Mouse (Mus musculus) CH12.LX (cell line): ENCODE measurements around the gene Cdk13. TPM values are rescaled to one million over a fixed set of nuclear protein-coding genes. Genes with fewer than 3 reads are reported as not detected.

Experiments
- DNase-seq: peaks from one replicate; pipeline ENCODE4 v3.0.0-alpha.2; 2013; ENCODE audit errors: extremely low read depth
- H3K27ac ChIP-seq: 2 replicates; pipeline ENCODE4 v1.5.1; 2012; ENCODE audit warnings: low read depth, mild to moderate bottlenecking, control low read depth, moderate library complexity; ENCODE audit not compliant: insufficient read depth
- H3K27me3 ChIP-seq: replicated peaks from 2 replicates; pipeline ENCODE3; 2012; ENCODE audit warnings: inconsistent platforms
- H3K36me3 ChIP-seq, 2 experiments: replicated peaks in 1 of 2; 2 replicates each; pipeline versions ENCODE3 to v1.6.1; 2012; ENCODE audit warnings: inconsistent platforms in 1 of 2, low read length in 1 of 2, mild to moderate bottlenecking in 1 of 2, mixed read lengths in 1 of 2, moderate library complexity in 1 of 2; ENCODE audit not compliant: control insufficient read depth in 1 of 2, insufficient read depth in 1 of 2
- H3K4me1 ChIP-seq, 2 experiments: 2 replicates each; pipeline ENCODE4 v1.6.1; 2012; ENCODE audit warnings: inconsistent platforms in 1 of 2, moderate library complexity in 1 of 2; ENCODE audit not compliant: insufficient read depth in 2 of 2, control insufficient read depth in 1 of 2
- H3K4me2 ChIP-seq: 2 replicates; pipeline ENCODE4 v1.6.1; 2012; ENCODE audit warnings: low read depth, mild to moderate bottlenecking, control low read depth; ENCODE audit not compliant: poor library complexity, insufficient read depth, severe bottlenecking
- H3K4me3 ChIP-seq, 3 experiments: fragments of 150-350 bp in 1 of 3; sonication (generic) in 1 of 3; replicated peaks in 1 of 3; 2 replicates each; pipeline versions ENCODE3 to v1.5.1; 2011 to 2012; ENCODE audit warnings: low read depth in 2 of 3, low read length in 2 of 3, mild to moderate bottlenecking in 2 of 3, moderate library complexity in 2 of 3, control low read depth in 1 of 3, improper control_type of control experiment in 1 of 3, inconsistent platforms in 1 of 3, mixed read lengths in 1 of 3; ENCODE audit not compliant: poor library complexity in 1 of 3
- H3K79me2 ChIP-seq: replicated peaks from 2 replicates; pipeline ENCODE4 v1.6.1; 2012; ENCODE audit warnings: mild to moderate bottlenecking, moderate library complexity; ENCODE audit not compliant: control insufficient read depth, poor library complexity, insufficient read depth, severe bottlenecking; ENCODE audit errors: extremely low read depth
- H3K9ac ChIP-seq: 2 replicates; pipeline ENCODE4 v1.6.1; 2012; ENCODE audit warnings: low read depth, mild to moderate bottlenecking, control low read depth, moderate library complexity; ENCODE audit not compliant: insufficient read depth
- H3K9me3 ChIP-seq: replicated peaks from 2 replicates; pipeline ENCODE3; 2012; ENCODE audit warnings: low read length, inconsistent platforms, mixed read lengths
- CTCF ChIP-seq, 2 experiments: IDR thresholded peaks in 1 of 2; conservative IDR thresholded peaks in 1 of 2; 2 replicates each; pipeline ENCODE4 v1.5.1; 2011 to 2012; ENCODE audit warnings: low read depth in 2 of 2, low read length in 2 of 2, improper control_type of control experiment in 1 of 2, inconsistent platforms in 1 of 2, mild to moderate bottlenecking in 1 of 2, moderate library complexity in 1 of 2
- EP300 ChIP-seq: IDR thresholded peaks from 2 replicates; pipeline ENCODE4 v1.6.1; 2011; ENCODE audit warnings: low read length, improper control_type of control experiment
- ETS1 ChIP-seq: conservative IDR thresholded peaks from 2 replicates; pipeline ENCODE4 v1.6.1; 2012; ENCODE audit warnings: low read depth, mild to moderate bottlenecking, inconsistent platforms, low read length, improper control_type of control experiment, moderate library complexity
- IRF4 ChIP-seq: IDR thresholded peaks from 2 replicates; pipeline ENCODE4 v1.6.1; 2014; ENCODE audit warnings: low read depth, mild to moderate bottlenecking, inconsistent platforms, low read length, improper control_type of control experiment
- JUN ChIP-seq: IDR thresholded peaks from 2 replicates; pipeline ENCODE4 v1.6.1; 2011; ENCODE audit warnings: low read depth, mild to moderate bottlenecking, low read length, improper control_type of control experiment, moderate library complexity; ENCODE audit not compliant: insufficient read depth
- MYC ChIP-seq: IDR thresholded peaks from 2 replicates; pipeline ENCODE4 v1.6.1; 2011; ENCODE audit warnings: low read depth, mild to moderate bottlenecking, improper control_type of control experiment, low read length
- NELFE ChIP-seq: IDR thresholded peaks from 2 replicates; pipeline ENCODE4 v1.6.1; 2011; ENCODE audit warnings: low read depth, low read length, improper control_type of control experiment
- RCOR1 ChIP-seq: conservative IDR thresholded peaks from 2 replicates; pipeline ENCODE4 v1.6.1; 2012; ENCODE audit warnings: low read depth, mild to moderate bottlenecking, inconsistent platforms, low read length, improper control_type of control experiment
- TCF12 ChIP-seq: IDR thresholded peaks from 2 replicates; pipeline ENCODE4 v1.6.1; 2014; ENCODE audit warnings: low read depth, mild to moderate bottlenecking, inconsistent platforms, low read length, improper control_type of control experiment
- USF2 ChIP-seq: conservative IDR thresholded peaks from 2 replicates; pipeline ENCODE4 v1.6.1; 2011; ENCODE audit warnings: low read depth, low read length, improper control_type of control experiment
- ZMIZ1 ChIP-seq: IDR thresholded peaks from 2 replicates; pipeline ENCODE4 v1.6.1; 2012; ENCODE audit warnings: low read depth, mild to moderate bottlenecking, inconsistent platforms, low read length, improper control_type of control experiment
- ZNF384 ChIP-seq: IDR thresholded peaks from 2 replicates; pipeline ENCODE4 v1.6.1; 2012; ENCODE audit warnings: low read depth, low read length, improper control_type of control experiment, inconsistent platforms
- dilution Hi-C: fragments of 300-500 bp; cut with MboI; formaldehyde crosslinking; loops from 2 replicates; pipeline ENCODE4 v1.14.3; 2020; ENCODE audit warnings: low sequenced_read_pairs; ENCODE audit not compliant: extremely low pct_unique_long_range_greater_than_20kb, extremely low pct_ligation_motif_present
- in situ Hi-C: fragments of 300-500 bp; cut with MboI; formaldehyde crosslinking; loops from 3 replicates; pipeline ENCODE4 v1.14.3; 2019; ENCODE audit warnings: low sequenced_read_pairs, low pct_ligation_motif_present, low pct_unique_long_range_greater_than_20kb, mixed read lengths
- polyA plus RNA-seq: library from polyadenylated mRNA; unstranded; fragments of >175 nt; gene quantifications from 2 replicates; pipeline ENCODE4 v1.2.1, GENCODE M21; 2012; ENCODE audit warnings: low read depth; ENCODE audit not compliant: insufficient read length
- total RNA-seq, 2 experiments: library from RNA; depleted of rRNA; stranded (reverse); fragments of 300-350 nt in 1 of 2; fragments of >200 nt in 1 of 2; gene quantifications; 2 replicates each; pipeline ENCODE4 v1.2.3; 2012 to 2014

Gene Cdk13
- total and polyA plus RNA-seq, 3 experiments, result 19.8 to 27.3 (median 20.1) TPM

GRCm38 (mm10) chr13:17701322-17701721, 103.6 kb downstream of the Cdk13 start:
- Histone ChIP-seq H3K9me3 (no peaks in the 10 kb centered on the region), H3K79me2 (peaks cover 15% of the 10 kb centered on the region), H3K36me3 (peaks cover 0 to 30% of the 10 kb centered on the region in 2 experiments), H3K4me3 (no peak overlapping the region), H3K27me3 (no peaks in the 10 kb centered on the region), H3K27ac (no peak overlapping the region), H3K4me1 (peaks cover 0 to 17% of the 10 kb centered on the region in 2 experiments; a peak in 2 of 4 replicates), H3K9ac (no peak overlapping the region), H3K4me2 (no peak overlapping the region)
- no peak for DNase-seq
- in situ Hi-C loops, result no loop called here
- TF ChIP-seq CTCF (conservative IDR thresholded peaks at IDR 0.05 in 1 of 2, IDR thresholded peaks at IDR 0.05 in 1 of 2; ENCODE audit: low read depth in 2 of 2, low read length in 2 of 2), result no peak
- TF ChIP-seq ZMIZ1, result no peak
- TF ChIP-seq ETS1, result no peak
- TF ChIP-seq EP300, result no peak
- TF ChIP-seq JUN, result no peak
- TF ChIP-seq IRF4, result no peak
- no peak for TF ChIP-seq RCOR1
- no peak for TF ChIP-seq TCF12
- no peak for TF ChIP-seq ZNF384
- no peak for TF ChIP-seq MYC
- dilution Hi-C loops, result no loop called here

DNA sequence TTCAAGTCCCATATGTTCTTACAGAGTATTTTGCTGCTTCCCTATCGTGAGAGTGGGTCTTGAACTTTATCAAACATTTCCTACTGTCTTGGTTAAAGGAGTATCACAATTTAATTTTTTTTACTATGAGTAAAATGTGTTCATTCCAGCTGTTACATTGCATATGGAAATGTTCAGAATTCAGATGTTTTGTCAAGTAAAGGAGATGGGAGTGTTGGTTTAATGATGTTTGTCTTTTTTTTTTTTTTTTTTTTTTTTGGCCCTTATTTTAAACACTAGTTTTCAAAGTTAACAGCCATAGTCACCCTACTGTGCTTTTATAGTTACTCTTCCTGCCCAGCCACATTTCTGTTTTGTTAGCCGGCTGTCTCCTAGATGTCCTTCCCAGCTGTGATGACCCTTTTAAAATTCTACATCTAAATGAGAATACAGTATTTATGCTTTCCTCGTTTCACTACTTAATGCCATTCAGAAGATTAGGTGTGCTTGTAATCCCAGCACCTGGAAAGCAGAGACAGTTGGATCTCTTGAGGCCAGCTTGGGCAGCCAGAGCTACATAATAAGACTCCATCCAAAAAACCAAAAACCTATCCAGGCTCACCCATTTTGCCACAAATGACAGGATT, 104.7 kb downstream of the Cdk13 start:
- H3K36me3 ChIP-seq, result peaks cover 0 to 28% of the 10 kb centered on the region in 2 experiments
- TF ChIP-seq ZNF384 (0 out of 2 replicates have a peak, but pooled peaks have one; percentile 26), USF2 (no peak), NELFE (no peak)
- no peak for DNase-seq
- in situ Hi-C loops, result no loop called here
- no peaks in the 10 kb centered on the region for H3K27me3 ChIP-seq
- dilution Hi-C loops, result no loop called here
- no peaks in the 10 kb centered on the region for H3K9me3 ChIP-seq
- H3K27ac ChIP-seq, result no peak overlapping the region
- H3K4me2 ChIP-seq, result no peak overlapping the region
- H3K4me3 ChIP-seq, result no peak overlapping the region
- no peak overlapping the region for H3K9ac ChIP-seq
- peaks cover 22% of the 10 kb centered on the region for H3K79me2 ChIP-seq
- H3K4me1 ChIP-seq, result peaks cover 0 to 17% of the 10 kb centered on the region in 2 experiments; a peak in 2 of 4 replicates
